8 mouse cellular contexts compared by ENCODE assay signal in the genomic region with DNA sequence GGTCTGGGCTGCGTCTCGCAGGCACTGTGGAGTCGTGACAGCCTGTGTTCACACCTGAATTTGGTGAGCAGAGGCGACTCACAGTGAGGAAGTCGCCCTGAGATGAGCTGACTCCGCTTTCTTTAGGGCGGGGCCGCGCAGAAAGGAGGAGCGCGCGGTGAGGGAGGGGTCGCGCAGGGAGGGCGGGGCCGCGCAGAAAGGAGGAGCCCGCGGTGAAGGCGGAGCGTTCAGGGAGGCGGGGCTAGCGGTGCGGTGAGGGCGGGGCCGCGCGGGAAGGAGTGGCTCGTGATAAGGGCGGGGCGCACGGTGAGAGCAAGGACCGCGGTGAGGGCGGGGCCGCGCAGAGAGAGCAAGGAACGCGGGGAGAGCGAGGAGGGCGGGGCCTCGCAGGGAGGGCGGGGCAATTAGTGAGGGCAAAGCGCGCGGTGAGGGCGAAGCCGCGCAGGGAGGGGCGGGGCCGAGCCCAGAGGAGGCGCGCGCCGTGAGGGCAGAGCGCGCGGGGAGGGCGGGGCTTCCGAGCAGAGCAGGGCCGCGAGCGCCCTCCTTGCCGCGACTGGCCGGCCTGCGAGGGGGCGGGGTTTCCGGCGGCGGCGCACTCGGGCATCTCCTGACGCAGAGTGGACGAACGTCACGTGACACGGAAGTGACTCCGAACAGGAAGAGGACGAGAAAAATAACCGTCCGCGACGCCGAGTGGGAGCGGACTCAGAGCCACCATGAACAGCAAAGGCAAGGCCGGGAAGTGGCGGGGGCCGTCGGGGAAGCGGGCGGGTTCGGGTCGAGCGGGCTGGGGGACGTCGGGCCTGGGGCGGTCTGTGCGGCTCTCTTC. TPM values are rescaled to one million over a fixed set of nuclear protein-coding genes. Genes with fewer than 3 reads are reported as not detected.
DNase-seq lines count a peak whose midpoint lies in the region; ATAC-seq lines count a peak whose summit lies in the region.

A gene (plus strand): TSS at position 354 of the 829 bp plus-strand sequence.

- peak within 1 kb of the TSS; percentile 84 for H3K9ac ChIP-seq in hindbrain, embryonic 13.5 days

- under 1% methylated on average over 84 of the region's 99 CpGs for WGBS in hindbrain, embryonic 13.5 days

- peak within 1 kb of the TSS; percentile 95 for H3K27ac ChIP-seq in hindbrain, embryonic 13.5 days

- peaks cover 28% of the 10 kb centered on the region for H3K36me3 ChIP-seq in hindbrain, embryonic 13.5 days

- no peaks in the 10 kb centered on the region for H3K27me3 ChIP-seq in hindbrain, embryonic 13.5 days

- peak within 1 kb of the TSS; percentile 62 for H3K4me3 ChIP-seq in hindbrain, embryonic 13.5 days

- H3K9me3 ChIP-seq in hindbrain, embryonic 13.5 days: no peaks in the 10 kb centered on the region

- ATAC-seq in hindbrain, embryonic 13.5 days (ENCODE audit: low FRiP score): peak; percentile 85

- H3K4me2 ChIP-seq in hindbrain, embryonic 13.5 days: peak within 1 kb of the TSS; percentile 88

- H3K4me1 ChIP-seq in hindbrain, embryonic 13.5 days (replicated peaks): peaks cover 25% of the 10 kb centered on the region

- peak; percentile 100 for DNase-seq in NIH3T3 (ENCODE audit: low read depth)
- peak; percentile 99 for DNase-seq in cerebellum, postnatal 10 days
- DNase-seq in frontal cortex, postnatal 14 days (ENCODE audit: low spot score in 2 of 2): peak; percentile 96 to 97
- DNase-seq in layer of hippocampus, postnatal 25 days (ENCODE audit: extremely low spot score in 1 of 2, low spot score in 1 of 2): peak; percentile 88 to 92
- DNase-seq in lung, postnatal 25 days (ENCODE audit: low spot score): peak; percentile 98
- DNase-seq in retina, embryonic 14.5 days (ENCODE audit: low spot score): peak; percentile 98
- peak; percentile 100 for DNase-seq in thymus, postnatal 4 days

RNA-seq across cellular contexts. Expression of the gene that starts here (rescaled TPM):
- polyA plus RNA-seq in hindbrain, embryonic 13.5 days (2015; fragmentation: Nextera tagmentation; extraction: Ambion mirVana): 150 and 152 TPM in 2 replicates
- 100 to 1,000 TPM; 116 to 120 TPM for total RNA-seq in layer of hippocampus, postnatal 25 days (2021)

Comparison
In these comparisons a context has a peak if more than half of its experiments do, and no peak if none do; other contexts are left out.
1. Peak in every context shown above with its lines: DNase-seq, ATAC-seq, H3K4me3 ChIP-seq and H3K27ac ChIP-seq.